Mouse (Mus musculus) layer of hippocampus, postnatal 10 days (tissue): Measurements from ENCODE around the gene Rnf150. TPM values are rescaled to one million over a fixed set of nuclear protein-coding genes. Genes with fewer than 3 reads are reported as not detected.

ENCODE experiments used
- DNase-seq, 2 experiments: peaks; one replicate each; pipeline ENCODE4 v3.0.0; 2021; ENCODE audit warnings: low spot score in 2 of 2
- long read RNA-seq: library from polyadenylated mRNA; stranded (forward); transcript quantifications from one replicate; pipeline ENCODE4 v2.0.0, GENCODE M21; 2023
- total RNA-seq, 2 experiments: library from RNA; stranded (reverse); gene quantifications; 2 replicates each; pipeline ENCODE4 v1.2.3; 2021

Rnf150 gene
- 10 to 100 TPM; 31.4 to 35.1 TPM for total RNA-seq
- long read RNA-seq, partial matches to known transcripts, result 0 of 10 reads
- long read RNA-seq, other reads (novel, unspliced or antisense), result 10 of 10 reads

DNA sequence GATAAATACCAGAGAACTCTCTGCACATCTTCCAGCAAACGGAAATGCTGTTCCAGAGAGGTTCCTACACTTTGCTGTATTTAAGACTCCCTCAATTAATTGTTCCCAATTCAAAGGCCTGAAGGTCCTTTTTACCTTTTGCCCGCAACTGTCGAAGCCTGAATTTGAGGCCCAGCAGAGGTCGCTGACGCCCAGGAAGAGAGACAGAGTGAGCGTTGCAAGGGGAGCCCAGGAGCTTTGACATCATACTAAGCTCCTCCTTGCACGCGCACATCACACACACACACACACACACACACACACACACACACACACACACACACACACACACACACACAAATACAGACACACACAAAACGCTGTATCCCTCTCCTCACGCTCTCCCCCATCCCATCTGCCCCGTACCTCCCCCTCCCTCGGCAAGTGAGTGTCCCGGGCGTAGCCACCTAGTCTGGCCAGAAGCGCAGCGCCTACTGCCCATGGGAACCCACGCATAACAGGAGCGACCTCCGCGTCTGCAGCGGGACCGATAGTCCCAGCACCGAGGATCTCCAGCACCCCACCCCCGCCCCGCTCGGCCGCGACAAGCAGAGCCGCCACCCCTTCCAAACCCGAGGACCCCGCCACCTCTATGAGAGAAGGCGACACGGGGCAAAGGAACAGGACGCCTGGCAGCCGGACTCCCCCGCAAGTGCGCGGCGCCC lies at the start of gene Rnf150:
Gene Rnf150 (plus strand): TSS at position 316 of the 704 bp plus-strand sequence.
- DNase-seq, result peak; percentile 86 to 91

DNA sequence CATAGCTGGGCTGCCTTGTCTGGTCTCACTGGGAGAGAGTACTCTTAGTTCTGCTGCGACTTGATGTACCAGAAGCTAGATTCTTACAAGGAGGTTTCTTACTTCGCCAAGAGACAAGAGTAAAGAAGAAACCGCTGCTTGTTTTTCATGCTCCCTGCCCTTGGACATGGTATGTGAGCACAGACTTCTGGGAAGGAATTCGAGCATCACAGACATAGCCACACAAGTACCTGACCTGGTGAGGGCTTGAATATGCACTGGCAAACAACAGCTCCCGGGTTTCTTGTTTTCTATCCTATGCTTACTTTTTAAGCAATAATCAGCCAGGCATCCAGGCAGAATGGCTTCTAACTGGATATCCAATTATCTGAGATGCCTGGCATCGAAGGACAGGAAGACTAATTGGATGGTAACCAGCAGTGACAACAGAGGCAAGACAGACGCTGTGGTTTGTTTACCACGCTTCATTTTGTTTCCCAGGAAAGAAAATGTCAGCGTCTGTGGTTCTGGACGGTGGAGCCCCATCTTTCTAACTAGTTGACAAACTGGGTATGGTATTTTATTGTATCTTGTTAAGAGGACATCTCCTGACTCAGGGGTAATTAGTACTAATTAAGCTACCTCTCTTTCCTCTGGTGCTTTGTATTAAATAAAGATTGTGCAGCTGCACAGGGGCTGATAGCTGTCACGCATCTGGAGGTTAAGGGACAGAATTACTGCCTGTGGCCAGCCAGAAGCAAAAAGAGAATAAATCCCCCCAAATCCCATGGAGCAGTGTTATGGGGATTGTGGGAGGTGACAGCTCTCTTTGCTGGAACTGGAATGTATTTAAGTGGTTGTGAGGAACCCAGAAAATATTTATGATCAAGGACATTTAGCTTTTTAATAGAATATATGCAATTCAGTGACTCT lies 36.8 kb upstream of the Rnf150 start:
- DNase-seq, result no peak

DNA sequence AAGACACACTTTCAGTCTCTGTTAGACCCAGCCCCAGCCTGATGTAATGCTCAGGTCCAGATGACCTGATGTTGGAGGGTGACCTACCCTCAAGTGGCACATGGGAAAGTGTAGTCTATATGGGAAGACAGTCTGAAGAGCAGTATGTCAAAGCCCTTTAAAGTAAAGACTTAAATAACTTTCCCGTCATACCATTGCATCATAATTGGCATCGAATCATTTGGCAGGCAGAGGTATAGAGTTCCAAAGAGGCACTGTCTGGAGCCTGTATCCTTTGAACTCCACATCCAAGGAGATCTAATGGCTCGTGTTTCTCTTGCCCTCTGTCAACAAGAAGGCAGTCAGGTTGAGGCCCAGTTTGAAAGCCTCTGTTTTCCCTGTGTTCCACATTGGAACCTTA lies 22.7 kb upstream of the Rnf150 start:
- no peak for DNase-seq

DNA sequence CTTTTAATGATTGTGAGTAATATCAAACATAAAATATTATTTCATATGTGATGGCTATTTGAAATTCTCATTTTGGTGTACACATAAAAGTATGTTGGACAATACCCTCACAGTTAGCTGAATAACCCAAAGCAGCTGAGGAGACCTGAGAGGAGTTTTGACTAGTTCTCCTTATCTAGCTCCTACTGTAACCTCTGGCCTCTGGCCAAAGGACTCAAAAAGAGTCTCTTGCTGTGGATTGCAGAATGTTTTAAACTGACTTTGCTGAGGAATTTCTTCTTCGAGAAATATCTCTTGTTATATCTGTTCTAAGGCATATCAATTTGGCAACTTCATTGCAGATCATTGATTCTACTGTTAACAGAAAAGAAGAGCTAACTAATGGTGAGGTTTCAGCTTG lies 22.2 kb upstream of the Rnf150 start:
- no peak for DNase-seq

DNA sequence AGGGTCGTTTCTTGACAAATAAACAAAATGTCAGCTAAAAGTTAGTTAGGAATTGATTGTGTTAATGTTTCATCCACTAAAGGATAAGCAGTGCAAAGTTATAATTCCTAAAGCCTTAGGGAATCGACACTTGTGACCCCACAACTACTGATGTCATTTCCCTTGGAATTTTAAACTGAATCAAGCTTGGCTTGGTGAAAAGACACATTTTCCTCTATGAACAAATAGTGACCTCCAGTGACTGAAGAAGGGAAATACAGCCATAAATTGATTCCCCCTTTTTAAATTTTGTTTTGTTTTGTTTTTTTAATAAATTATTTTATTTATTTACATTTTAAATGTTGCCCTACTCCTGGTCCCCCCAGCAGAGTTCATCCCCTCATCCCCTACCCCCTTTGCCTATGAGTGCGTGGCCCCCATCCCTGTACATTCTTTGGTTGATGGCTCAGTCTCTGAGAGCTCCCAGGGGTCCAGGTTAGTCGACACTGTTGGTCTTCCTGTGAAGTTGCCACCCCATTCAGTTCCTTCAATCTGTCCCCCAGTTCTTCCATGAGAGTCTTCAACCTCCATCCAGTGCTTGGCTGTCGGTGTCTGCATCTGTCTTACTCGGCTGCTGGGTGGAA lies 21.5 kb upstream of the Rnf150 start:
- no peak for DNase-seq

DNA sequence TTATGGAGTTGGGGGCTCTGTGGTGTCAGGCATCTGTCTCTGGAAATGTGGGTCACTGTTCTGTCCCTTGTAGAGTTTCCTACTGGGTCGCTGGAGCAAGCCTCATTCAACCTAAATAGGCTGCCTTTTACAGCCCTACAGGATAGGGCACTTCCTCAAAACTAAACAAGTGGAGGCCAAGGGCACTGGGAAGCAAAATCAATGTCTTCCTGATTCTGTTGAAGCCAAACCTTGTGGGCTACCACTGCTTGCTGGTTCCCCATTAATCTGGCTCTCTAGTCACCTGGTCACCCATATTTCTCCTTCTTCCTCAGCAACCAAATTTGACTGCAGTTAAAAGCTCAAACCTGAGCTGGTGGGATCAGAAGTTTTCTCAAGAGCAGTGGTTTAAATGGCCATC lies 19.5 kb upstream of the Rnf150 start:
- no peak for DNase-seq

DNA sequence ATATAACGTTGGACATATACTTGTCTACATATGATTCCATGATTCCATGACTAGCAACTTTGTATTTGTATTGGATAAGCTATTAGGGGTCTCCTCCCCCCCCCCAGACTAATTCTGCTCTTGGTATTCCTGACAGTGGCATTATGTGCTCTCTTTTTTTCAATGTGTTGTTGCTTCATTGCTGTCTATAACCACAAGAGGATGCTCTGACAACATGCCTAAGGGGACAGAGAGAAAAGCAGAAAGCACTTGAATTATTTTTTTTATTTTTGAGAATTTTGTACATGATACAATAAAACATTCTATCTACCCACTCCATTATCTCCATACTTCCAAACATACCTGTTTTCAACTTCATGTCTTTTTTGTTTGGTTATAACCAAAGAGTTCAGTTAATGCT lies 18.7 kb upstream of the Rnf150 start:
- no peak for DNase-seq

DNA sequence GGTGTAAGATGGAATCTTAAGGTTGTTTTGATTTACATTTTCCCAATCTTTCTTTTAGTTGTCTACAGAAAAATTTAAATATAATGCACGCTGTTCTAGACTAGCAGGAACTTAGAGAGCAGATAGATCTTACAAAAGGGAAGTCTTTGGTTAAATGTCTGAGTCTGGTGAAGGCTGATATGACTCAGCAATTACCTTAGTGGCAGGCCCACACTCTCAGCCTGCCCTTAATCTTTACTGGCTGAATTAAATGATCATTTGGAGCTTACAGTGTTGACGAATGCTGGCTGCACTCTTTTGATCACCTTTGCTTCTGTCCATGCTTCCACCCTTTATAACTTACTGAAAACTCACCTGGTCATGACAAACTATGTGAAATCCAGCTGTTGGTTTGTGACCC lies 17.1 kb upstream of the Rnf150 start:
- DNase-seq, result no peak

DNA sequence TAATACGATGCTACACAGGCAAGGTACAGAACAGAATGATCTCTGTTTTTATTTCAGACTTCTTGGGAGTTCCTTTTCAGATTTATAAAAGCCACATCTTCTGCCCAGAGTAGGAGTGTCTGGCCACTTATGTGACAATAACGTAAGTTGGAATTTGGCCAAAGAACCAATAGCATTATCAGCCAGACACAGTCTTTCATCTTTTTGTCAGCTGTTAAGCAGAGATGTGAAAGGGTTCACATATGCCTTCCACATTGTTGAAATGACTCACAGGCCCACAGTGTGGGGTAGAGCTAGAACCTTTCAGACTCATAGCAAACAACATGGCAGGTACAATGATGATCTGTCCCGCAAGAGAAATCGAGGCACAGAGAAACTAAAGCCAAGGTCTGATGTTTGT lies 16.4 kb upstream of the Rnf150 start:
- no peak for DNase-seq

DNA sequence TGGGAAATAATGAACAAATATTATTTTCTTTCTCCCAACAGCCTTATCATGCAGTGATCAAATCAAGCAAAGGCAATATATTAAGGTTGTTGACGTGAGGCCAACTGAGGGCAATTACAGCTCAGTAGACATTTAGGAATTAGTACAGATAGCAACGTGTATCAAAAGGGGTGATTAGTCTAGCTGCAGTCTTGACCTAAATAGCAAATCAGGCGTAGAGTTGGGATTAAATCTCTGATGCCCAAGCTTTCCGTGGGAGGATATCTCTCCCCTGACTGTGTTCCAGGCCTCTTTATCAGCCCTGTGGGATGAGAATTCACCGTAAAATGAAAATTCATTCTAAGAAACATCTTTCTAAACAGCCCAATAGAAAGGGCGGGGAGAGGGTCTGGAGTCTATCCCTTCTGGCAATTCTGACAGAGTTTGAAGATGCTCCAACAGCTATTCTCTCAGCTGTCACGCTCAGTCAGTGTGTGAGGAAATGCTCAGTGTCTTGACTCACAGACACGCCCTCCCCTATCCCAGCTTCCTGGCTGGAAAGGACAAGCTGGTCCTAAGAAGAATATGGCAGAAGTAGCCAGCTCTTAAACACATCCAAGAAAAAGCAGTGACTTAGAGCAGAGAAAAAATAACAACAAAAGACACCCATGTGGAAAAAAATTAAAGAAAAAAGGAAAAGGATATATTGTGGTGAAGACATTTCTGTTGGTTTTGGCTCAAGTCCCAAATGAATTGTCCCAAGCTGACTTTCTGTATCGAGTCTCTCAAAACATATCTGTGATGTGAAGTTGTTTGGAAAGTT lies 4.4 kb upstream of the Rnf150 start:
- no peak for DNase-seq

DNA sequence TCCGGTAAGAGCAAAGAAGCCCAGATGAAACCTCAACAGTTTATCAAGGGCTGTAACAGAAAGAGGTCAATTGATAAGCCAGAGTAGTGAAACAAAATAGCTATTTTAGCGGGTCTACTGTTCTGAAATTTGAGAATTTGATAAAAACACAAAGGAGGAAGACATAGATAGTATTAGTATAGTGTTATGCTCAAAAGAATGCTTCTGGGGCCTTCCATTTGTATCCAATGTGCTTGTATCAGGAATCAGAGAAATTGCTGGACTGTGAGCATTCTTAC lies 3.9 kb upstream of the Rnf150 start:
- DNase-seq, result no peak

DNA sequence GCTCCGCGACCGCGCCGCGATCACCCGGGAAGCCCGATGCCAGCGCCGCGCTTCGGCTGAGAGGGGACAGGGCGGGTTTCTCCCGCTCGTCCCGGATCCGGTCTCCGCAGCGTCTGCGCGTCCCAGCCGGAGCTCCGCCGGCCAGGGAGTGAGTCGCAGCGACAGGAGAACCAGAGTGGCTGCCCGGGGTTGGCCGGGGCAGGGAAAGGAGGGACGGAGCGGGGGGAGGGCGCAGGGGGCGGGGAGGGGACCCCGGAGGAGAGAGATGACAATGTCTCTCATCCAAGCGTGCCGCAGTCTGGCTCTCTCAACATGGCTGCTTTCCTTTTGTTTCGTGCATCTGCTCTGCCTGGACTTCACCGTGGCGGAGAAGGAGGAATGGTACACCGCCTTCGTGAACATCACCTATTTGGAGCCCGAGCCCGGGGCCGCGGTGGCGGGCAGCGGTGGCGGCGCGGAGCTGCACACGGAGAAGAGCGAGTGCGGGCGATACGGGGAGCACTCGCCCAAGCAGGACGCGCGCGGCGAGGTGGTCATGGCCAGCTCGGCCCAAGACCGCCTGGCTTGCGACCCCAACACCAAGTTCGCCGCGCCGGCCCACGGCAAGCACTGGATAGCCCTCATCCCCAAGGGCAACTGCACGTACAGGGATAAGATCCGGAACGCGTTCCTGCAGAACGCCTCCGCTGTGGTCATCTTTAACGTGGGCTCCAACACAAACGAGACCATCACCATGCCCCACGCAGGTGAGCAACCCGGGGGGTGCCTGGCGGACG lies 777 bp downstream of the Rnf150 start:
- DNase-seq, result peak; percentile 74 to 77

DNA sequence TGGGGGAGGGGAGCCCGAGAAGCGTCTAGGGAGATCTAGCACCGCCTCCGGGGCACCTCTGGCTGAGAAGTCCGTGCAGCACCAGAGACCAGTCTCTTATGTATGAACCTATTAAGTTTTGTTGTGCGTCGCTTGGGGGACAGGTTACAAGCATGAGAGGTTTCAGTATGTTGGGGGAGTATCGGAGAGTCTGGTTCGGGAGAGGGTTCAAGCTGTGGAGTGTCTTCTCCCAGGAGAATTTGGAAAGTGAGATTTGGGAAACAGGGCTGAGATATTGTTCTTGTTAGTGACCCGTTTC lies 1.3 kb downstream of the Rnf150 start:
- DNase-seq, result no peak

DNA sequence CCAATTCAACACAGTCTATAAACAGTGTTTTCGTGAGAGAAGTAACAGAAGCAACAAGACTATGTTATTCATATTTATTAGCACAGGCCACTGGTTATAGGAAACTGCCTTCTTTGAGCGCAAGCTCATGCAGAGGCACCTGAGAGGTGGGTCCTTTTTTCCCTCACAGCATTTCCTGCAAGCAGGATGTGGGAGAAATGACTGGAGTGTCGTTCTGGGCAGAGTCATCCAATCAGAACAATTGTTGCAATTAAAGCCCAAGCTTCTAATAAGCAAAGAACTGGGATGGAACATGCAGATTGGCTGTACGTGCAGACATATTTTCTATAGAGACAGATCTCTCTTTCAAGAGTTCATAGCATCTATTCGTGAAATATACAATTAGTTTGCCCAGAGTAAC lies 2.1 kb downstream of the Rnf150 start:
- no peak for DNase-seq

DNA sequence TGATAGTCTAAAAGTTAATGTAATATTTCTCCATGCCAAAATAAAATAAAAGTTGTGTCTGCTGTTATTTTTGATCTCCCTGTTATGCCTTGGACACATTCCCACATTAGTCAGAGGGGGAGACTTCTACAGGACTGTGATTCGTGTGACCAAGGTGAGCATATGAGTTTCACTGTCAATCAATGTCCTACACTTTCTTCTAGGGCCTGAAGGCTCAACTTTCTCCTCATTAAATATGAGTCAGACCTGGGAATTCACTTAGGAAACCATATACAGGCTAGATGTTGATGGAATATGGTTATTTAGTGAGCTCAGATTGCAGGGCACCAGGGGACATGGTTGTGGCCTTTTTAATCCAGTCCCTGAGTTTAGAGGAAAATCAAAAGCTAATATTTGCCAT lies 3.1 kb downstream of the Rnf150 start:
- DNase-seq, result no peak

DNA sequence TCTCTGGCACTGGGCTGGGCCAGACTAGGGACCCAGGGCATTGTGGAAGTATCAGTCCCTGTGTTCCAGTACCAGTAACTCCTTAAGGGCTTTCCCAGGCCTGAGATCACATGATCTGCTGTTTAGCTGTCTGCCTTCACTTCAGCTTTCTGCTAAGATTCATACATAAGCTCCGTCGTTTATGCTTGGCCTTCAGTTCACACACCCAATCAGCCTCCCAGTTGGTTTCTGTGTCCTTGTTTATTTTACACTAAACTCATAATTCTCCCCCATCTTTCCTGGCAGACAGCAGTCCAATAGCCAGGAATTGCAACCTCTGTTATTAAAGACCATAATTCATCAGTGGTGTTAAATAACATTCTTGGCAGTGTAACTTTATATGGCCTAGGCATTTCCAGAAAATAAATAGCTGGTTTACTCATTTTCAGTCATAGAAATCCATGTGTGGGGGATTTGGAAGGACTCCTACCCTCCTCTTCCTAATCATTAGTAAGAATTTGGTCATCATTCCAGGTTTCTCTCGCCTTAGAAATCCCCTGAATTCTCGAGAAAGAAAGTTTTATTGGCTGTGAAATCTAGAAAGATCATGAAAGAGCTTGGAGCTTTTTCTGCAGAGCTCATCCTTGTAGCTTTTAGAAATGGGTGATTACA lies 7.8 kb downstream of the Rnf150 start:
- no peak for DNase-seq

DNA sequence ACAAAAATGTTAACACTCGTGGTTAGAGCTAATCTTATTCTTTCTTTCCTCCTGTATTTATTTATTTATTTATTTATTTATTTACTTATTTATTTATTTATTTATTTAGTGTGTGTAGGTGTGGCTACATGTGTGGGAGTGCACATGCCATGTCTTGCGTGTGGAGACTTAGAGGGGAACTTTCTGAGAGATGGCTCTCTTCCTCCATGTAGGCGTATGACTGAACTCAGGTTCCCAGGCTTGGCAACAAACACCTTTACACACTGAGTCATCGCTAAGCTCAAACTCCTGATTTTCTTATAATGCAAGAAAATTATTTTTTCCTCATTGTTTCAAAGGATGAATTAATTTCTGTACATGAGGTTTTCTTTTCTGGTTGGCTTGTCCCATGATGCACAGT lies 8.8 kb downstream of the Rnf150 start:
- DNase-seq, result no peak

DNA sequence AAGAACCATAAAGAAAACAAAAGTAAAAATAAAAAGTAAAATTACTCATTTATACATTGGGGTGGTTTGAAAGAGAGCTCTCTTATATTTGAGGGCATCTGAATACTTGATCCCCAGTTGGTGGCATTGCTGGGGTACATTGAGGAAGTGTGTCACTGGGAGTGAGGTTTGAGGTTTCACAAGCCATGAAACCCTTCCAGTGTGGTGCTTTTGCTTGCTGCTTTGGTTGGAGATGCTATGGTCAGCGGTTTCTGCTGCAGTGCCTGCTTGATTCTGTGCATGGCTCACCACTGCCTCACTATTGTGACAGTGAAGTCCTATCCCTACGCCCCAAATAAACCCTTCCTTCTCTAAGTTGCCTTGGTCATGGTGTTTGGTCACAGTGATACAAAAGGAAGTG lies 10.9 kb downstream of the Rnf150 start:
- no peak for DNase-seq

DNA sequence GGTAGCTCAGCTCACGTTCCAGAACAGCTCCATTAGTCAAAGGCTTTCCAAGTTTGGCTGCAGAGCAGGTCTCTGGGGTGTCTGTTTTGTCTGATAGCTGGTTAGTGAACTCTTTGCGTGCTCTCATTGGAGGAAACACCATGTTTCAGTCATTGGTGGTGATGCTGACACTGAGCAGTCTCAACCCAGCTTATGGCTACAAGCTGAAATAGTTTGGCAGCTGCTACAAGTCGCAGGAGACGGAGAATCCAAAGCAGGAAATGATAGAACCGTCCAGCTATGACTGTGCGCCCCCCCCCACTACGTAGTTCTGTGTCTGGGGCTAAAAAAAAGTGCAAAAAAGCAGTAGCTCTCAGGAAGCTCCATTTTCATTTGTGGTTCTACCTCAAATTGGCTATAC lies 12.0 kb downstream of the Rnf150 start:
- DNase-seq, result no peak

DNA sequence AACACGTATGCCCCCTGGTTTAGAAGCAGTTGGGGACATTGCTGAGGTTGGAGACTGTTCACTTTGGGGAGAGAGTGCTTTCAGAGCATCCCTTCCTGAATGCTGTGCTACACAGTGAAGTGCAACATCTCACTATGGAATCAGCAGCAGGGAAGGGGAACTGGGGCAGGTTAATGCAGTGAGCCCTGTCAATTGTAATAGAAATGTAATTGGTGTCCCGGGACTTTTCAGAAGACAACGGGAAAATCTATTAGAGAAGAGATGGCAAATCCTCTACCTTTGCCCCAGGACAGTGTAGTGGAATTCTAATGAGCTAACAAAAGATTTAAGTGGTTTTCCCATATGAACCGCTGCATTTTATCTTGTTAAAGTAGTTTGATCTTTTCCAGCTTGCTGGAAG lies 21.3 kb downstream of the Rnf150 start:
- no peak for DNase-seq
